Mouse (Mus musculus) heart, postnatal 0 days (tissue): ENCODE results near the gene Ccdc9. TPM values are rescaled to one million over a fixed set of nuclear protein-coding genes. Genes with fewer than 3 reads are reported as not detected.

Experiments used
- ATAC-seq: fragments of 200-750 bp; cut with Nextera tagmentation; 2 replicates; pipeline ENCODE4 v1.8.0; 2017; ENCODE audit warnings: low read depth, moderate number of reproducible peaks, moderate library complexity; ENCODE audit not compliant: insufficient read depth
- DNase-seq: peaks from one replicate; pipeline ENCODE4 v3.0.0-alpha.2; 2016; ENCODE audit warnings: low spot score
- H3K27ac ChIP-seq: fragments of 300-500 bp; sonication (generic); 2 replicates; pipeline ENCODE4 v1.5.1; 2014; ENCODE audit warnings: low read depth, mild to moderate bottlenecking
- H3K27me3 ChIP-seq: fragments of 300-500 bp; sonication (generic); 2 replicates; pipeline ENCODE4 v1.6.1; 2014; ENCODE audit warnings: low read length, mixed read lengths; ENCODE audit not compliant: control insufficient read depth, insufficient read depth
- H3K36me3 ChIP-seq: fragments of 300-500 bp; sonication (generic); replicated peaks from 2 replicates; pipeline ENCODE4 v1.6.1; 2014; ENCODE audit warnings: low read length, mixed read lengths; ENCODE audit not compliant: control insufficient read depth, insufficient read depth
- H3K4me1 ChIP-seq: fragments of 300-500 bp; sonication (generic); 2 replicates; pipeline ENCODE4 v1.6.1; 2014; ENCODE audit warnings: antibody characterized with exemption; ENCODE audit not compliant: control insufficient read depth, insufficient read depth
- H3K4me2 ChIP-seq: fragments of 300-500 bp; sonication (generic); 2 replicates; pipeline ENCODE4 v1.6.1; 2014; ENCODE audit warnings: low read depth, mild to moderate bottlenecking, low read length, moderate library complexity
- H3K4me3 ChIP-seq: fragments of 300-500 bp; sonication (generic); 2 replicates; pipeline ENCODE4 v1.5.1; 2014; ENCODE audit warnings: low read depth, low read length
- H3K9ac ChIP-seq: fragments of 300-500 bp; sonication (generic); replicated peaks from 2 replicates; pipeline ENCODE4 v1.6.1; 2014; ENCODE audit warnings: low read depth, low read length, mixed read lengths
- H3K9me3 ChIP-seq: fragments of 300-500 bp; sonication (generic); replicated peaks from 2 replicates; pipeline ENCODE4 v1.6.1; 2016; ENCODE audit warnings: low read length; ENCODE audit not compliant: control insufficient read depth
- CTCF ChIP-seq: IDR thresholded peaks from 2 replicates; pipeline ENCODE4 v1.5.1; 2016; ENCODE audit warnings: antibody characterized with exemption, control low read depth, low read depth
- EP300 ChIP-seq: IDR thresholded peaks from 2 replicates; pipeline ENCODE4 v1.6.1; 2016; ENCODE audit warnings: antibody characterized with exemption, low read depth
- WGBS: fragments of 180-500 bp; shearing (Covaris S2); extraction: QIAGEN DNeasy Blood & Tissue Kit; methylation state at CpG from one replicate; pipeline ENCODE4 v1.1.7; 2014; 5-methylcytosine and 5-hydroxymethylcytosine counted together
- polyA plus RNA-seq: library from polyadenylated mRNA; unstranded; fragments of >200 nt; fragmentation: Nextera tagmentation; extraction: Ambion mirVana; gene quantifications from 2 replicates; pipeline ENCODE4 v1.2.1, GENCODE M21; 2015
- total RNA-seq: library from RNA; depleted of rRNA; stranded (reverse); fragments of >200 nt; gene quantifications from 2 replicates; pipeline ENCODE4 v1.2.3, GENCODE M21; 2014; ENCODE audit warnings: low replicate concordance

Gene Ccdc9
- total and polyA plus RNA-seq, 2 experiments from 2014 or later = 4.7 to 5.7 TPM

DNA sequence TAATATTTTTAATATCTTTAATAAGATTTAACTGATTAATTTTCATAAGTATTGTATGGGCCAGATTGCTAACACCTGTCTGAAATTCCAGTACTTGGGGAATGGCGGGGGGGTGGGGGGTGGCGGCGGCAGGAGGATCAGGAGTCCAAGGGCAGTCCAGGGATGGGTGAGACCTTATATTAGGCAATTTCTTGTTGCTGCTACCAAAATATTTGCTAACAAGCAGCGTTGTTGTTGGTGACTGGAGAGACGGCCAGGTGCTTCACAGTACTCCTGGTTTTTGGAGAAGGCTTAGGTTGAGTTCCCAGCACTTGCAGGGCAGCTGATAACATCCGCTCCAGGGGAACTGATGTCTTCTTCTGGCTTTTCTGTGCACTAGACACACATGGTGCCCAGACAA, 33.9 kb upstream of the Ccdc9 start:
- ATAC-seq (no peak), DNase-seq (no peak)
- no peak overlapping the region for H3K27ac ChIP-seq
- H3K27me3 ChIP-seq = no peaks in the 10 kb centered on the region
- no peaks in the 10 kb centered on the region for H3K9me3 ChIP-seq
- no peak overlapping the region for H3K4me2 ChIP-seq
- H3K36me3 ChIP-seq = peaks cover 11% of the 10 kb centered on the region
- TF ChIP-seq EP300 (no peak), CTCF (no peak)
- no peak overlapping the region for H3K9ac ChIP-seq
- no peak overlapping the region for H3K4me3 ChIP-seq
- WGBS = 87% methylated on average over 6 of the region's 6 CpGs
- H3K4me1 ChIP-seq = no peaks in the 10 kb centered on the region

DNA sequence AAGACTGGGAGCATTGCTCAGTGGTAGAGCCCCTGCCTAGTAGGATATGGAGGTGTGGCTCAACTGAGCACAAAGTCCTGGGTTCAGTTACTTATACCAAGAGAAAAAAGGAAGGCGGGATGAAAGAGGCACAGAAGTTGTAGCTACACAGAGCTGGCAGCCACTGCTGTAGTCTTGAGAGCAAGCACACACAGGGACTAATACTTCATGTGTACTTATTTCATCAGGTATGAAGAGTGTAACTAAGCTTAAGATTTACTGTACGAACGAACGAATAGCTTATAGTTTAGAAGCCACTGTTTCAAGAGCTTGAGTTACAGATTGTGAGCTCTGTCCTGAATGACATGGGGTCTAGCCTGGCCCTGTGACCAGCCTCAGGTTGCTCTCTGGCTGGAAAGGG, 32.6 kb upstream of the Ccdc9 start:
- DNase-seq (no peak), ATAC-seq (no peak)
- TF ChIP-seq EP300 = no peak
- no peak for TF ChIP-seq CTCF
- Histone ChIP-seq H3K4me1 (no peaks in the 10 kb centered on the region), H3K27ac (no peak overlapping the region), H3K9ac (no peak overlapping the region), H3K4me2 (no peak overlapping the region), H3K9me3 (no peaks in the 10 kb centered on the region), H3K36me3 (peaks cover 11% of the 10 kb centered on the region), H3K27me3 (no peaks in the 10 kb centered on the region), H3K4me3 (no peak overlapping the region)
- 83% methylated on average over 4 of the region's 4 CpGs for WGBS

DNA sequence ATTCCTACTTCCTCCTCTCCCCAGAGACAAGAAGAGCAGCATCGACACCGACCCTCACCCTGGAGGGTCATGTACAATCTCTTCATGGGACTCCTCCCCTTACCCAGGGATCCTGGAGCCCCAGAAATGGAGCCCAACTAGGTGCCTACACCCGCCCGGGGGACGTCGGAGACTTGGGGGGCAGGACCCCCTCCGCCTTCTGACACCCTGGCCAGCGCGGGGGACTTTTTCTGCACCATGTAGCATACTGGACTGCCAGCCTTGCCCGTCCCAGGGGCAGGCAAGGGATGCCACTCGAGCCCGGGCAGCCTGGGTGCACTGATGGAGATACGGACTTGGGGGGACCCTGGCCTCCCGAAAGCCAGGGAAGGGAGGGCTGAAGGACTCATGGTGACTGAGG, 30.5 kb upstream of the Ccdc9 start:
- 74% methylated on average over 14 of the region's 14 CpGs for WGBS
- no peak for DNase-seq
- Histone ChIP-seq H3K36me3 (peaks cover 11% of the 10 kb centered on the region), H3K27ac (no peak overlapping the region), H3K27me3 (no peaks in the 10 kb centered on the region), H3K4me1 (peaks cover 4% of the 10 kb centered on the region; the same call in 1 of the 2 replicates), H3K4me3 (no peak overlapping the region), H3K9ac (no peak overlapping the region), H3K9me3 (no peaks in the 10 kb centered on the region), H3K4me2 (no peak overlapping the region)
- TF ChIP-seq CTCF (no peak), EP300 (no peak)
- no peak for ATAC-seq

DNA sequence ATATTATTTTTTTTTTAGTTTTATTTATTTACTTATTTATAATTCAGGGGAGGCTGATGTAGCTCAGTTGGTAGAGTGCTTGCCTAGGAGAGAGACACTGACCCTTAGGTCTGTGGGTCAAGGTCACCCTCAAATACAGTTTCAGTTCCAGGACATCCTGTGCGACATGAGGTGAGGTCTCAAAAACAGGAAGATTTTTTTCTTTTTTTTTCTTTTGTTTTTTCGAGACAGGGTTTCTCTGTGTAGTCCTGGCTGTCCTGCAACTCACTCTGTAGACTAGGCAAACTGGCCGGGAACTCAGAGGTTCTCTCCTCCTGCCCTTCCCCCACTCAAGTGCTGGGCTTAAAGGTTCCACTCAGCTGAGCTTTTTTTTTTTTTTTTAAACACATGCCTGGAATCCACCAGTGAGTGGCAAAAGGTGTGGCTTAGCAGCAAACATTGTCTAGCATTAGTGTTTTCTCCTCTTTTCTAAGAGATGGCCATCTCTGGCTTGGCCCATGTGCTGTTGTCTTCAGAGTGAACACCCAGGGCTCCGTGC, 28.7 kb upstream of the Ccdc9 start:
- TF ChIP-seq CTCF (no peak), EP300 (no peak)
- no peak overlapping the region for H3K27ac ChIP-seq
- no peak overlapping the region for H3K4me3 ChIP-seq
- peaks cover 11% of the 10 kb centered on the region for H3K36me3 ChIP-seq
- 57% methylated on average over 4 of the region's 4 CpGs for WGBS
- H3K9ac ChIP-seq = no peak overlapping the region
- peaks cover 4% of the 10 kb centered on the region; the same call in 1 of the 2 replicates for H3K4me1 ChIP-seq
- H3K9me3 ChIP-seq = no peaks in the 10 kb centered on the region
- ATAC-seq (no peak), DNase-seq (no peak)
- H3K4me2 ChIP-seq = no peak overlapping the region
- no peaks in the 10 kb centered on the region for H3K27me3 ChIP-seq

DNA sequence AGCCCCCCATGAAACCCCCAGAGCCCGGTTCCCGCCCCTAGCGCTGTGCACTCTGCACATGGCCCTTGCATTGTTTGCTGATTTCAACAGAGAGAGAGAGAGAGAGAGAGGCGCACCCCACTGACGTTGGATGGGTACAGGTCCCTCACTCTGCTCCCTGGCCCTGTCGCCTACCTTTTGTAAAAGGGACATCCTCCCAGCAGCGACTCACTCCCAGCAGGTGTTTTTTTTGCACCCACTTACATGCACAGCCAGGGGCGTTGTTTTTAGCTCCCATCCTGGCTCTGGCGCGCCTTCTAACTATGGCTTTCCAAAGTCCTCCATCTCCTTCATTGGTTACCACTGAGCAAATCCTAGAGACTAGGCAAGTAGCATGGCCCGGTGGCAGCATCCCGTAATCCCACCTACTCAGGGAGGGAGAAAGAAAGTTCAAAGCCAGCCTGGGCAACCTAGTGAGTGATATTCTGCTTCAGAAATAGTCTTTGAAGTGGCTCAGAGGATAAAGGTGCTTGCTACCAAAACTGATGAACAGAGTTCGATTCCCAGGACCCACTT, 27.7 kb upstream of the Ccdc9 start:
- Histone ChIP-seq H3K9me3 (no peaks in the 10 kb centered on the region), H3K27ac (peak overlapping the region; percentile 99), H3K27me3 (no peaks in the 10 kb centered on the region), H3K4me1 (peaks cover 7% of the 10 kb centered on the region; the same call in 1 of the 2 replicates), H3K4me2 (peak overlapping the region; percentile 82), H3K9ac (peak overlapping the region; percentile 45), H3K4me3 (peak overlapping the region; percentile 75), H3K36me3 (peaks cover 11% of the 10 kb centered on the region)
- WGBS = 11% methylated on average over 13 of the region's 13 CpGs
- TF ChIP-seq EP300 (no peak), CTCF (no peak)
- DNase-seq (no peak), ATAC-seq (no peak)
